In genomic region chr4:96551619-96552018, GRCm38 (mm10) we compare ENCODE assay signal across 16 mouse cellular contexts. TPM values are rescaled to one million over a fixed set of nuclear protein-coding genes. Genes with fewer than 3 reads are reported as not detected.
A peak's percentile ranks its signal among the peaks of the same experiment; 100 is the strongest.
DNase-seq lines count a peak whose midpoint lies in the region; ATAC-seq and TF ChIP-seq lines count a peak whose summit lies in the region.
"Had no signal": no experiment of that assay in that cellular context is flagged by ENCODE, and none has a peak within 500 bp of the region (broad histone marks: within the 10 kb centered on the region; RNA-seq: fewer than 3 reads in every experiment).

No protein-coding gene starts in this region.

- no peak for ATAC-seq in hindbrain, embryonic 13.5 days (ENCODE audit: low FRiP score)
- ATAC-seq in neural tube, embryonic 12.5 days (ENCODE audit: low FRiP score, low read depth) = no peak
- no peak for ATAC-seq in hindbrain, postnatal 0 days
- ATAC-seq: forebrain, embryonic 13.5 days had no signal

- H3K9me3 ChIP-seq in hindbrain, embryonic 13.5 days = no peaks in the 10 kb centered on the region
- no peaks in the 10 kb centered on the region for H3K9me3 ChIP-seq in hindbrain, embryonic 10.5 days
- no peaks in the 10 kb centered on the region for H3K9me3 ChIP-seq in neural tube, embryonic 12.5 days
- H3K9me3 ChIP-seq in hindbrain, postnatal 0 days (ENCODE audit: low read length) = no peaks in the 10 kb centered on the region
- H3K9me3 ChIP-seq: forebrain, embryonic 13.5 days had no signal

- H3K27ac ChIP-seq in hindbrain, embryonic 13.5 days = no peak overlapping the region
- no peak overlapping the region for H3K27ac ChIP-seq in hindbrain, embryonic 10.5 days
- no peak overlapping the region for H3K27ac ChIP-seq in neural tube, embryonic 12.5 days
- H3K27ac ChIP-seq in hindbrain, postnatal 0 days = no peak overlapping the region
- H3K27ac ChIP-seq: forebrain, embryonic 13.5 days had no signal

- no peaks in the 10 kb centered on the region for H3K36me3 ChIP-seq in hindbrain, embryonic 13.5 days
- no peaks in the 10 kb centered on the region for H3K36me3 ChIP-seq in hindbrain, embryonic 10.5 days
- H3K36me3 ChIP-seq in neural tube, embryonic 12.5 days = no peaks in the 10 kb centered on the region
- H3K36me3 ChIP-seq in hindbrain, postnatal 0 days (ENCODE audit: insufficient read depth, low read length) = no peaks in the 10 kb centered on the region

- H3K4me2 ChIP-seq in hindbrain, embryonic 13.5 days = peak overlapping the region; percentile 26; the same call in 1 of the 2 replicates
- peak overlapping the region; percentile 25 for H3K4me2 ChIP-seq in neural tube, embryonic 12.5 days (replicated peaks)
- peak overlapping the region; percentile 86; the same call in 1 of the 2 replicates for H3K4me2 ChIP-seq in hindbrain, postnatal 0 days (ENCODE audit: low read depth, low read length)
- H3K4me2 ChIP-seq: forebrain, embryonic 13.5 days had no signal

- no peaks in the 10 kb centered on the region for H3K4me1 ChIP-seq in hindbrain, embryonic 13.5 days (replicated peaks)
- peaks cover 8% of the 10 kb centered on the region; the same call in 1 of the 2 replicates for H3K4me1 ChIP-seq in hindbrain, embryonic 10.5 days (replicated peaks)
- H3K4me1 ChIP-seq in neural tube, embryonic 12.5 days = no peaks in the 10 kb centered on the region
- H3K4me1 ChIP-seq in hindbrain, postnatal 0 days (ENCODE audit: insufficient read depth, low read length) = no peaks in the 10 kb centered on the region

- no peak overlapping the region for H3K4me3 ChIP-seq in hindbrain, embryonic 13.5 days
- no peak overlapping the region for H3K4me3 ChIP-seq in hindbrain, embryonic 10.5 days
- no peak overlapping the region for H3K4me3 ChIP-seq in neural tube, embryonic 12.5 days
- H3K4me3 ChIP-seq in hindbrain, postnatal 0 days (ENCODE audit: low read length) = no peak overlapping the region
- H3K4me3 ChIP-seq: forebrain, embryonic 13.5 days had no signal

- no peak for TF ChIP-seq CTCF in hindbrain, postnatal 0 days (IDR thresholded peaks at IDR 0.05; ENCODE audit: low read depth)

- WGBS in hindbrain, embryonic 13.5 days = 90% methylated on average over 3 of the region's 3 CpGs
- WGBS in hindbrain, embryonic 10.5 days = 95% methylated on average over 3 of the region's 3 CpGs
- WGBS in neural tube, embryonic 12.5 days = 89% methylated on average over 3 of the region's 3 CpGs
- WGBS in hindbrain, postnatal 0 days = 94% methylated on average over 3 of the region's 3 CpGs

- no peaks in the 10 kb centered on the region for H3K27me3 ChIP-seq in hindbrain, embryonic 13.5 days
- no peaks in the 10 kb centered on the region for H3K27me3 ChIP-seq in hindbrain, embryonic 10.5 days (ENCODE audit: insufficient read depth, poor library complexity, severe bottlenecking)
- H3K27me3 ChIP-seq in neural tube, embryonic 12.5 days (replicated peaks) = no peaks in the 10 kb centered on the region
- H3K27me3 ChIP-seq in hindbrain, postnatal 0 days (ENCODE audit: insufficient read depth, low read length) = no peaks in the 10 kb centered on the region
- H3K27me3 ChIP-seq: forebrain, embryonic 13.5 days had no signal

- H3K9ac ChIP-seq in hindbrain, embryonic 13.5 days = no peak overlapping the region
- H3K9ac ChIP-seq in neural tube, embryonic 12.5 days = no peak overlapping the region
- no peak overlapping the region for H3K9ac ChIP-seq in hindbrain, postnatal 0 days (replicated peaks; ENCODE audit: low read length)
- H3K9ac ChIP-seq: forebrain, embryonic 13.5 days had no signal

- no peak for DNase-seq in hindbrain, embryonic 10.5 days (ENCODE audit: low spot score)
- no peak for DNase-seq in neural tube, embryonic 10.5 days (ENCODE audit: extremely low spot score, low spot score)
- no peak for DNase-seq in hindbrain, postnatal 0 days (ENCODE audit: low spot score)
- DNase-seq in right cerebral cortex, postnatal 36 days (ENCODE audit: low spot score in 2 of 2) = no peak
- DNase-seq in layer of hippocampus, postnatal 36 days = no peak
- DNase-seq: cerebellum, adult 9-11 months; gastrocnemius, postnatal 10 days; kidney, postnatal 10 days; lung, adult 2 months; thymus, adult 2 months had no signal

RNA-seq across cellular contexts. Expression of gene Cyp2j6, which starts 1.8 kb away (rescaled TPM):
- 6.0 and 6.1 TPM in 2 replicates for polyA plus RNA-seq in hindbrain, embryonic 13.5 days (2015; fragmentation: Nextera tagmentation; extraction: Ambion mirVana)
- polyA plus RNA-seq in hindbrain, embryonic 10.5 days (2016; fragmentation: Nextera tagmentation; extraction: Ambion mirVana) = 3.5 and 4.0 TPM in 2 replicates
- polyA plus RNA-seq in neural tube, embryonic 12.5 days (2016; fragmentation: Nextera tagmentation; extraction: Ambion mirVana) = 6.6 and 6.7 TPM in 2 replicates
- 9.1 and 9.3 TPM in 2 replicates for total RNA-seq in hindbrain, postnatal 0 days (2014; rRNA removed)
- 10.9 and 11.8 TPM in 2 replicates for polyA plus RNA-seq in hindbrain, postnatal 0 days (2015; fragmentation: Nextera tagmentation; extraction: Ambion mirVana)
- total RNA-seq in layer of hippocampus, postnatal 36 days (2021) = 10 to 100 TPM; 13.5 to 14.0 TPM

RNA-seq across cellular contexts. Expression of gene Cyp2j9, which starts 39.8 kb away (rescaled TPM):
- polyA plus RNA-seq in hindbrain, embryonic 13.5 days (2015; fragmentation: Nextera tagmentation; extraction: Ambion mirVana) = 4.5 and 5.1 TPM in 2 replicates
- polyA plus RNA-seq in hindbrain, embryonic 10.5 days (2016; fragmentation: Nextera tagmentation; extraction: Ambion mirVana) = 1.2 TPM in 2 replicates
- 1.8 and 2.1 TPM in 2 replicates for polyA plus RNA-seq in neural tube, embryonic 12.5 days (2016; fragmentation: Nextera tagmentation; extraction: Ambion mirVana)
- total RNA-seq in hindbrain, postnatal 0 days (2014; rRNA removed) = 19.9 and 26.1 TPM in 2 replicates
- polyA plus RNA-seq in hindbrain, postnatal 0 days (2015; fragmentation: Nextera tagmentation; extraction: Ambion mirVana) = 21.2 and 23.9 TPM in 2 replicates
- total RNA-seq in layer of hippocampus, postnatal 36 days (2021) = 10 to 100 TPM; 26.7 to 34.3 TPM

RNA-seq across cellular contexts. Expression of gene Cyp2j8, which starts 44.4 kb away (rescaled TPM):
- not detected in 2 replicates for polyA plus RNA-seq in hindbrain, embryonic 13.5 days (2015; fragmentation: Nextera tagmentation; extraction: Ambion mirVana)
- polyA plus RNA-seq in hindbrain, embryonic 10.5 days (2016; fragmentation: Nextera tagmentation; extraction: Ambion mirVana) = not detected in 2 replicates
- polyA plus RNA-seq in neural tube, embryonic 12.5 days (2016; fragmentation: Nextera tagmentation; extraction: Ambion mirVana) = not detected in 2 replicates
- total RNA-seq in hindbrain, postnatal 0 days (2014; rRNA removed) = not detected in 2 replicates
- polyA plus RNA-seq in hindbrain, postnatal 0 days (2015; fragmentation: Nextera tagmentation; extraction: Ambion mirVana) = 0.15 TPM in 1 of 2 replicates, not detected in the other
- under 1 TPM in 1 of 2 experiments, not detected in 1; 0.37 TPM for total RNA-seq in layer of hippocampus, postnatal 36 days (2021)
- total RNA-seq: gastrocnemius, postnatal 10 days; layer of hippocampus, postnatal 14 days had no signal
- polyA plus RNA-seq: embryonic facial prominence, embryonic 11.5 days; forebrain, embryonic 13.5 days; heart, postnatal 0 days; lung, adult 2 months; thymus, adult 2 months had no signal

Comparison
In these comparisons a context has a peak if more than half of its experiments do, and no peak if none do; other contexts are left out.
1. H3K4me2 ChIP-seq: peak in every context shown above with its lines; median percentile 86 in hindbrain, postnatal 0 days; 26 in hindbrain, embryonic 13.5 days; 25 in neural tube, embryonic 12.5 days.